Mouse (Mus musculus) neural tube, embryonic 13.5 days (tissue): ENCODE data around the gene Lcn5. TPM values are rescaled to one million over a fixed set of nuclear protein-coding genes. Genes with fewer than 3 reads are reported as not detected.

Source experiments
- ATAC-seq: fragments of 200-750 bp; cut with Nextera tagmentation; 2 replicates; pipeline ENCODE4 v1.8.0; 2017; ENCODE audit warnings: low read depth, mild to moderate bottlenecking, moderate TSS enrichment, moderate library complexity
- H3K27ac ChIP-seq: fragments of 300-500 bp; sonication (generic); replicated peaks from 2 replicates; pipeline ENCODE4 v1.5.1; 2015; ENCODE audit warnings: moderate library complexity, mild to moderate bottlenecking, inconsistent platforms
- H3K27me3 ChIP-seq: fragments of 300-500 bp; sonication (generic); 2 replicates; pipeline ENCODE4 v1.6.1; 2015; ENCODE audit warnings: mild to moderate bottlenecking, inconsistent platforms
- H3K36me3 ChIP-seq: fragments of 300-500 bp; sonication (generic); 2 replicates; pipeline ENCODE4 v1.6.1; 2015; ENCODE audit warnings: mild to moderate bottlenecking, inconsistent platforms
- H3K4me1 ChIP-seq: fragments of 300-500 bp; sonication (generic); replicated peaks from 2 replicates; pipeline ENCODE4 v1.6.1; 2015; ENCODE audit warnings: inconsistent platforms
- H3K4me2 ChIP-seq: fragments of 300-500 bp; sonication (generic); 2 replicates; pipeline ENCODE4 v1.6.1; 2015; ENCODE audit warnings: inconsistent platforms, mild to moderate bottlenecking, moderate library complexity
- H3K4me3 ChIP-seq: fragments of 300-500 bp; sonication (generic); 2 replicates; pipeline ENCODE4 v1.5.1; 2015; ENCODE audit warnings: mild to moderate bottlenecking, inconsistent platforms
- H3K9ac ChIP-seq: fragments of 300-500 bp; sonication (generic); 2 replicates; pipeline ENCODE4 v1.6.1; 2015; ENCODE audit warnings: moderate library complexity, mild to moderate bottlenecking, inconsistent platforms
- H3K9me3 ChIP-seq: fragments of 300-500 bp; sonication (generic); 2 replicates; pipeline ENCODE4 v1.6.1; 2016; ENCODE audit warnings: inconsistent platforms
- WGBS: fragments of 180-500 bp; shearing (Covaris S2); methylation state at CpG from one replicate; pipeline ENCODE4 v1.1.7; 2015; 5-methylcytosine and 5-hydroxymethylcytosine counted together
- polyA plus RNA-seq: library from polyadenylated mRNA; unstranded; fragments of >200 nt; fragmentation: Nextera tagmentation; extraction: Ambion mirVana; gene quantifications from 2 replicates; pipeline ENCODE4 v1.2.1, GENCODE M21; 2015

Lcn5 gene
- polyA plus RNA-seq, 1 experiment from 2014 or later = not detected

DNA sequence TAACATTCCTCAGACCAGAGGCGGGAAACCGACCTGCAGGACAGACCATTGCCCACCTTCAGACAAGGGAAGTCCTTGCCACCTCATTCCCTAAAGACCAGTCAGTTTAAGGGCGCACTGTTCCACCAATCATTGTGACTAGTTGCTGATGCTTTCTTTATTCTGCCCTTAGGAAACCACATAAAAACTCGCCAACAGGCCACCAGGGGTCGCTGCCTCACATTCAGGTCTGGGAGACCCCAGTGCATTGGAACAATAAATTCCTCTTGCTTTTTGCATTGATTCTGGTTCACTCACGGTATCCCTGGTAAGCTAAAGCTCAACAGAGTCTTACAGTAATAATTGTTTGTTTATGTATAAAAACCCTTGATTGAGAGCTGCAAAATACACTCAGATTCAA, 17.9 kb upstream of the Lcn5 start:
- H3K4me1 ChIP-seq = no peaks in the 10 kb centered on the region
- H3K27me3 ChIP-seq = no peaks in the 10 kb centered on the region
- H3K27ac ChIP-seq = no peak overlapping the region
- H3K36me3 ChIP-seq = no peaks in the 10 kb centered on the region
- ATAC-seq = no peak
- 13% methylated on average over 6 of the region's 6 CpGs for WGBS
- no peaks in the 10 kb centered on the region for H3K9me3 ChIP-seq
- no peak overlapping the region for H3K4me2 ChIP-seq
- no peak overlapping the region for H3K9ac ChIP-seq
- no peak overlapping the region for H3K4me3 ChIP-seq

DNA sequence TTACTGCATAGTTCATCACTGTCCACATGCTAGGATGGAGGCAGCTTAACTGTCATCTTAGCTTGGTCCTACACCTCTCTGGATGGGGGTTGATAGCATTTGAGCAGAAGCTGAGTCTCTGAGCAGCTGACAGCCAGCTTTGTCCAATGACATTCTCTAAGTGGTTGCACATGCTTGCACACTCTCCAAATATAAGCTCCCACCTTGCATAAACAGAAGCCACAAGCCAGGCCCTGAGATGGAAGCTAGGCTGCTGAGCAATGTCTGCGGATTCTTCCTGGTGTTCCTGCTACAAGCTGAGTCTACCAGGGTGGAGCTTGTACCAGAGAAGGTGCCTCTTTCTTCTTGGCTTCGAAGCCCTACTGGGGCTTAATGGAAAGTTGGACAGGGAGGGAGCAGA, 4.8 kb upstream of the Lcn5 start, which contains the start of gene Lcn8:
Gene Lcn8 (plus strand): TSS at position 219 of the 400 bp plus-strand sequence.
- Histone ChIP-seq H3K27me3 (no peaks in the 10 kb centered on the region), H3K4me1 (no peaks in the 10 kb centered on the region), H3K4me2 (no peak within 1 kb of the TSS), H3K9ac (no peak within 1 kb of the TSS), H3K36me3 (no peaks in the 10 kb centered on the region), H3K9me3 (no peaks in the 10 kb centered on the region), H3K4me3 (no peak within 1 kb of the TSS), H3K27ac (no peak within 1 kb of the TSS)
- 80% methylated on average over 2 of the region's 2 CpGs for WGBS
- no peak for ATAC-seq

DNA sequence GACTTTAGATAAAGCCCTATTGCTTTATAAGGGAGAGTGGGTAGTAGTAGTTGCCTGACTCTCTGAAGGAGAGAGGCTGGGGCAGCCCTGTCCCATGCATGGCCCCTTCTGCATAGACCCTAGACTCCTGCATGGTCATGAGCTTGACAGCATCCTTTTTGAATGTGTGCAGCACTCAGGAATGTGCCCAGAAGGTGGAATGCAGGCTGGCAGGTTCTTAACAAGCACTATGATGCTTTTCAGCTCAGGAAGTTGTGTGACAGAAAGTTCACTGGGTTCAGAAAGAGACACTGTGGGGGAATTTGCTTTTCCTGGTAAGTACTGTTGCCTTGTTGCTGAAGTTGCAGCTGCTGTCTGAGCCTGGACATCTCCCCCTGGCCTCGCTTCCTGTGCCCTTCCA, 3.2 kb upstream of the Lcn5 start:
- no peak for ATAC-seq
- Histone ChIP-seq H3K4me2 (no peak overlapping the region), H3K9ac (no peak overlapping the region), H3K27me3 (no peaks in the 10 kb centered on the region), H3K9me3 (no peaks in the 10 kb centered on the region), H3K27ac (no peak overlapping the region), H3K36me3 (no peaks in the 10 kb centered on the region), H3K4me1 (no peaks in the 10 kb centered on the region), H3K4me3 (no peak overlapping the region)
- 69% methylated on average over 1 of the region's 1 CpGs for WGBS

DNA sequence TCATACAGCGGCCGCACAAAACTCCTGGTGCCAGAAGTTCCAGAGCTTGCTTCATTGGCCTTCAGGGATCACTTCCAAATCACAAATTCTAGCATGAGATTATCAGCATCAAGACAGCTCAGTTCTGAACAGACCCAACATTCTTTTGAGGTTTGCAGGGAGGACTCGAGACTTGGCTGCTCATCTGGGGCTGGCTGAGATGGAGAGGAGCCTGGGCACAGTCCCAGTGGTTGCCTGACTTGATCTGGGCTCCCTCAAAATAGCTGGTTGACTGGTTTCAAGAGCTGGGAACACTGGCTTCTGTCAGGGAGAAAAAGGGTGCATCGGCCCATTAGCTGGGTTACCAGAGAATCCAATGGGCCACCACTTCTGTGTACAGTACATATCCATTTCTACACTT, 1.1 kb upstream of the Lcn5 start:
- no peak overlapping the region for H3K4me3 ChIP-seq
- no peak overlapping the region for H3K27ac ChIP-seq
- WGBS = 91% methylated on average over 4 of the region's 4 CpGs
- no peaks in the 10 kb centered on the region for H3K4me1 ChIP-seq
- no peaks in the 10 kb centered on the region for H3K27me3 ChIP-seq
- no peak overlapping the region for H3K4me2 ChIP-seq
- no peak overlapping the region for H3K9ac ChIP-seq
- H3K9me3 ChIP-seq = no peaks in the 10 kb centered on the region
- no peaks in the 10 kb centered on the region for H3K36me3 ChIP-seq
- no peak for ATAC-seq

DNA sequence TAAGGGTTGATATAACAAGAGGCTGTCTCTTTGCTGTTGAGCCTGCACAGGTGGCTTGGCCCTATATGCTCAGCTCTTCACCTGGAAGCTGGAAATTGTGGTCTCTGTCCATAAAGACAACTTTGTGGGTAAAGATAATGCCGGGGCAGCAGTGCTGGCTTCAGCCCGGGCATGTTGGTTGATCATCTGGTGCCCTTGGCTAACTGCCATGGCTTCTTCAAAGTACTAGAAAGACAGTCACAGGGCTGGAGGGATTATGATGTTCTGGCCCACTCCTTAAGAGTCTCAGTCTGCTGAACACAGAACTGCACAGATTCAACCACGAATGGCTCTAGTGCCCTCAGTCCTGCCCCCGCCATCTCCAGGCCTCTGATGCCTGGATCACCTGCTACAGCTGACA, 506 bp upstream of the Lcn5 start:
- 80% methylated on average over 4 of the region's 4 CpGs for WGBS
- no peaks in the 10 kb centered on the region for H3K27me3 ChIP-seq

DNA sequence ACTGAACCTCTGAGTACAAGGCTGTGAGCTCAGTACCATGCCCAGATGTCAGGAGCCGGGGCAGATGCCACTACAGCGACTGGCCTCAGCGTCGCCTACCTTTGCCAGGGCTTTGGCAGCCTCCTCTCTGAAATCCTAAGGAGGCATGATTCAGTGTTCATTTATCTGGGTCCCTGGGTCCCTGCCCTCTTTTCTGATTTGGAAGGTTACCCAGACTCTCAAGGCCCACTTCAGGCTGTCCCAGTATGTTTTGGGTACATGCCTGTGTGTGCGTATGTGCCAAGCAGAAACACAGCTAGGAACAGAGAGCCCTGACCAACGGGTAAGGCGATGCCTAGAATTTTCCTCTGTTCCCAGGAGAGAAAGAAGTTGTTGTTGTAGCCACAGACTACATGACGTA, 2.5 kb downstream of the Lcn5 start:
- H3K4me2 ChIP-seq = no peak overlapping the region
- no peak overlapping the region for H3K4me3 ChIP-seq
- no peaks in the 10 kb centered on the region for H3K36me3 ChIP-seq
- no peaks in the 10 kb centered on the region for H3K9me3 ChIP-seq
- H3K27me3 ChIP-seq = no peaks in the 10 kb centered on the region
- no peak for ATAC-seq
- H3K4me1 ChIP-seq = no peaks in the 10 kb centered on the region
- WGBS = 83% methylated on average over 8 of the region's 8 CpGs
- H3K27ac ChIP-seq = no peak overlapping the region
- H3K9ac ChIP-seq = no peak overlapping the region

More for the DNA sequence above, 506 bp upstream of the Lcn5 start:
- no peak overlapping the region for H3K9ac ChIP-seq
- H3K27ac ChIP-seq = no peak overlapping the region
- H3K4me3 ChIP-seq = no peak overlapping the region
- no peak for ATAC-seq
- H3K4me1 ChIP-seq = no peaks in the 10 kb centered on the region
- H3K36me3 ChIP-seq = no peaks in the 10 kb centered on the region
- no peaks in the 10 kb centered on the region for H3K9me3 ChIP-seq
- H3K4me2 ChIP-seq = no peak overlapping the region

DNA sequence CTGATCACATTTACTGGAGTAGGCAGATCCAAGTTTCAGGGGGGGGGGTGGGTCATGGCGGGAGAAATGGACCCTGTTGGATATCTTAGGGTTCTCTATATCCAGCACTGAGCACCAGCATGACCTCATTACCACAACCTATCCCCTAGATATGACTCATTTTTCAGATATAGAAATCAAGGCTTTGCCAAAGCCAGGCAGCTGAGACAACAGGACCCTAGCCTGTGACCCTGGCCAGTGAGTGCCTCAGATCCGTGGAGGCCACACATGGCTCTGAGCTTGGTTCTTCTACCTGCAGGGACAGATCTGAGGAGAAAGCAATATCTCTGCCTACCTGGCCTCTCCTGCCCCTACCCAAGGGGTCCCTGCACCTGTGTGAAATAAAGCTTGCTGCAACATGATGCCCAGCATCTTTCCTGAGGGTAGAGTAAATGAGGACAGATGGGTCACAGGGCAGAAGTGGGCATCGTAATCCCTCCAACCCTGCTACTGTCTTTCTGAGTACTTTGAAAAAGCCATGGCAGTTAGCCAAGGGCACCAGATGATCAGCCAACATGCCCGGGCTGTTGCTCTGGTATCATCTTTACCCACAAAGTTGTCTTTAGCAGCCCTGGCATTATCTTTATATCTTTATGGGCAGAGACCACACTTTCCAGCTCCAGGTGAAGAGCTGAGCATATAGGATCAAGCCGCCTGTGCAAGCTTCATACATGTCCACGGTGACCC, 3.7 kb downstream of the Lcn5 start:
- Histone ChIP-seq H3K4me2 (no peak overlapping the region), H3K27me3 (no peaks in the 10 kb centered on the region), H3K36me3 (no peaks in the 10 kb centered on the region), H3K9me3 (no peaks in the 10 kb centered on the region), H3K9ac (no peak overlapping the region), H3K4me1 (no peaks in the 10 kb centered on the region), H3K27ac (no peak overlapping the region), H3K4me3 (no peak overlapping the region)
- ATAC-seq = no peak
- WGBS = 85% methylated on average over 6 of the region's 6 CpGs

DNA sequence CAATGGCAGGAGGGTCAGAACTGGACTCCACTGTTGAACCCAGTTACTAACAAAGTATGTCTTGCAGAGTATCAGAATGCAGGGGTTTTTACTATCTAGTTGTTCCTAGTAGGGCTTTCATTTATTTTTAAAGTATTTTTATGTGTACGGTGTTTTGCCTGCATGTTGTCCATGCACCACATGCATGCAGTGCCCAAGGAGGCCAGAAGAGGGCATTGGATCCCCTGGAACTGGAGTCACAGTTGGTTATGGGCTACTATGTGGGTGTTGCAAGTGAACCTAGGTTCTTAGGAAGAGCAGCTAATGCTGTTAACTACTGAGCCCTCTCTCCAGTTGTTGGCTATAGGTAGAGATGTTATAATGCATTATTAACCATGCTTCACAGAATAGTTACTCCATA, 5.8 kb downstream of the Lcn5 start:
- H3K27me3 ChIP-seq = no peaks in the 10 kb centered on the region
- H3K27ac ChIP-seq = no peak overlapping the region
- no peak overlapping the region for H3K4me2 ChIP-seq
- H3K36me3 ChIP-seq = no peaks in the 10 kb centered on the region
- 70% methylated on average over 1 of the region's 1 CpGs for WGBS
- no peak for ATAC-seq
- no peak overlapping the region for H3K9ac ChIP-seq
- no peaks in the 10 kb centered on the region for H3K4me1 ChIP-seq
- H3K4me3 ChIP-seq = no peak overlapping the region
- no peaks in the 10 kb centered on the region for H3K9me3 ChIP-seq

DNA sequence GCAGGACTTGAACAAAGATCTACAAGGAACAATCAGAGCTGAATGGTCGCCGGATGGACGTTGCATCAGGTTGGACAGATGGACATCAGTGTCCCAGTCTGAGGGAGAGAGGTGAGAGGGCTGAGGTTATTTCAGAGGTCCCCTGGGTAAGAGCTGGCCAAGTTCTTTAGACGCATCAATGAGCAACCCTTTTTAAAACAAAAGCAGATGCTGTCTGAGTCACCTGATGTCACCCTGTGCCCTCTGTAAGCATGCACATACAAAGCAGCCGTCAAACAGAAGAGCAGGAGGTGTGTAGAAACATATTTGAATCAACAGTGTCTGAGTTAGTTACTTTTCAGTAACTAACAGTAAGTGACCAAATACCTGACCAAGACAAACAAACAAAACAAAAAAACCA, 6.4 kb downstream of the Lcn5 start:
- Histone ChIP-seq H3K4me2 (no peak overlapping the region), H3K9me3 (no peaks in the 10 kb centered on the region), H3K27me3 (no peaks in the 10 kb centered on the region), H3K4me1 (no peaks in the 10 kb centered on the region), H3K36me3 (no peaks in the 10 kb centered on the region), H3K27ac (no peak overlapping the region), H3K4me3 (no peak overlapping the region), H3K9ac (no peak overlapping the region)
- no peak for ATAC-seq
- WGBS = 93% methylated on average over 5 of the region's 5 CpGs

DNA sequence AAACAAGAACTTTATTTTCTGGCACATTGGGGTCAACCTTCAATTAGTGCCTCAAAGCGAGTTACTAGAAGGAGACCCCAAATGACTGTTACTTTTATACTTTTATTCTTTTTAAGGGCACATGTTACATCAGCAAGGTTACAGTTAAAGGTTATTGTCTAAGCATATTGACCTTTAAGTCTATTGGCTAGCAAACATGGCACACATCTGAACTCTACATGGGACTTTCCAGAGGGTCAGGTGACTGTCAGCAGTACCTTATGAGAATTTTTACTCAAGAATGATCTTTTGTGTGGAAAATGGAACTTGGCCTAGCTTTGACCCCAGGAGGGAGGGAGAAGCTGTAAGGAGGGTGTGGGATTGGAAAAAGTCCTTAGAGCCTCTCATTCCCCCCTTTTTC, 8.8 kb downstream of the Lcn5 start:
- WGBS = 76% methylated on average over 1 of the region's 1 CpGs
- no peaks in the 10 kb centered on the region for H3K36me3 ChIP-seq
- no peak overlapping the region for H3K4me3 ChIP-seq
- no peak overlapping the region for H3K9ac ChIP-seq
- H3K27me3 ChIP-seq = no peaks in the 10 kb centered on the region
- ATAC-seq = no peak
- no peak overlapping the region for H3K27ac ChIP-seq
- H3K4me2 ChIP-seq = no peak overlapping the region
- H3K9me3 ChIP-seq = no peaks in the 10 kb centered on the region
- no peaks in the 10 kb centered on the region for H3K4me1 ChIP-seq

DNA sequence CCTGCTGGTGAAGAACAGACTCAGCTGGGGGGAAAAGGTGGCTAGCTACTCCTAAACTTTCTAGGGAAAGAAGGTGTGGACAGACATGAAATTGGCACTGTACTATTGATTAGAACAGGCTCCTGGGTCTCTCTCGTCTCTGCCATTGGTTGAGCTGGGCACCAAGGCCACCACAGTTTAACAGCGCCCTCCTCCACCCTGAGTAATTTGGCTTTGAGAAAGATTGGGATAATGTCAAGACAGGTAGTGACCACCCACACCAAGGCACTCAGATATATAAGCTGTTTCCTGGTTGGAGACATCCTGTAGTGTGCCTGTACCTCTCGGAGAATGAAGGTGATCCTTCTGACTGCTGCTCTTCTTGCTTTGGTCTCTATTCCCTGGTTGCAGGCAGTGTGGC, 18.7 kb downstream of the Lcn5 start, which contains the start of gene Lcn6:
Gene Lcn6 (plus strand): TSS at position 301 of the 400 bp plus-strand sequence.
- 91% methylated on average over 3 of the region's 3 CpGs for WGBS
- Histone ChIP-seq H3K9me3 (no peaks in the 10 kb centered on the region), H3K4me1 (no peaks in the 10 kb centered on the region), H3K36me3 (no peaks in the 10 kb centered on the region), H3K27me3 (no peaks in the 10 kb centered on the region), H3K9ac (no peak within 1 kb of the TSS), H3K27ac (no peak within 1 kb of the TSS), H3K4me3 (no peak within 1 kb of the TSS), H3K4me2 (no peak within 1 kb of the TSS)
- ATAC-seq = no peak

DNA sequence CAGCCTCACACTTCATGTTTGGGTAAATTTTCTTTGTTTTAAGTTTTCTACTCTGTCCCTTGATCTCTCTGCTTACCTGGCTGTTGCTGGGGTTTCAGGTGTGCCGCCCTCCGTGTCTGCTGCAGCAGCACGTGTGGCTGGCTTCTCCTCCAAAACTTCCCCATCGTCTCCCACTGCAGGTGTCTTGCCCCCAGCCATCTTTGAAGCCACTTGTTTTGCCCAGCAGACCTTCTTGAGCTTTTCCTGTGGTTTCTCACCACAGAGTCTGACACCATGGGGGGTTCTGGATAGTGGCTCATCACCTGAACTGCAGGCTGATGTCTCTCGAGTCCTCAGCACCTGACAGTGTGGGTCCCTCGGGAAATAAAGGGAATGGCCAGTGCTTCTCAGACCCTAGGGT, 21.8 kb downstream of the Lcn5 start:
- ATAC-seq = no peak
- Histone ChIP-seq H3K36me3 (no peaks in the 10 kb centered on the region), H3K4me1 (no peaks in the 10 kb centered on the region), H3K4me2 (no peak overlapping the region), H3K27ac (no peak overlapping the region), H3K9ac (no peak overlapping the region), H3K9me3 (no peaks in the 10 kb centered on the region), H3K27me3 (no peaks in the 10 kb centered on the region), H3K4me3 (no peak overlapping the region)
- 89% methylated on average over 6 of the region's 6 CpGs for WGBS

DNA sequence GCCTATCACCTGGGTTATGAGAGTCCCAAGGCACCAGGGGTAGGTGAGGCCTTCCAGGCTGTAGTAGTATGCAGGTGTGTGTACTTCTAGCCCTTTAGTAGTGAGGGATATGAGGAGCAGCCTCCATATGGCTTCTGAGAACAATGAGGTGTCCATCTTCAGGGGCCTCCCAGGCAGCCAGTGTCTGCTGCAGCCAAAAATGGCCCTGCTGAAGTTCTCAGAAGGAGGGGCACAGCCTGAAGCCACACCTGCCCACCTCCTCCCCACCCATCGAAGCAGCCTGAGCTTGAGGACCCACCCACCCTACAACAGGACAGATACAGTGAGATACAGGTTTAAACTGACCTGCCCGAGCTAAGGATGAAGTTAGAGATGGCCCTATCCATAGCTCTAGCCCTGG, 24.7 kb downstream of the Lcn5 start, which contains the start of gene Lcn10:
Gene Lcn10 (plus strand): TSS at position 301 of the 400 bp plus-strand sequence.
- Histone ChIP-seq H3K27me3 (no peaks in the 10 kb centered on the region), H3K27ac (no peak within 1 kb of the TSS), H3K9me3 (no peaks in the 10 kb centered on the region), H3K4me3 (no peak within 1 kb of the TSS), H3K9ac (no peak within 1 kb of the TSS), H3K4me1 (no peaks in the 10 kb centered on the region), H3K4me2 (no peak within 1 kb of the TSS), H3K36me3 (no peaks in the 10 kb centered on the region)
- ATAC-seq = no peak
- 71% methylated on average over 2 of the region's 2 CpGs for WGBS
